Mouse (Mus musculus) retina, postnatal 7 days (tissue): ENCODE data around the gene Plcb4.

Experiments used
- DNase-seq: peaks from one replicate; pipeline ENCODE4 v3.0.0-alpha.2; 2012; ENCODE audit warnings: low read depth, low spot score

Gene Plcb4

GRCm38 (mm10) chr2:135999361-135999760 is 340.6 kb downstream of the Plcb4 start:
- no peak for DNase-seq

GRCm38 (mm10) chr2:136000933-136001332 is 342.1 kb downstream of the Plcb4 start:
- no peak for DNase-seq

GRCm38 (mm10) chr2:136002118-136002517 is 343.3 kb downstream of the Plcb4 start:
- peak; percentile 4 for DNase-seq

GRCm38 (mm10) chr2:136003836-136004235 is 345.0 kb downstream of the Plcb4 start:
- DNase-seq: no peak

GRCm38 (mm10) chr2:136006280-136006679 is 347.5 kb downstream of the Plcb4 start:
- DNase-seq: no peak

- no peak for DNase-seq
Measured at GRCm38 (mm10) chr2:136012759-136013158, 353.9 kb downstream of the Plcb4 start.

- no peak for DNase-seq
Measured at GRCm38 (mm10) chr2:136048464-136048863, 389.7 kb downstream of the Plcb4 start.

- no peak for DNase-seq
Measured at GRCm38 (mm10) chr2:136050793-136051615, 392.2 kb downstream of the Plcb4 start.

- no peak for DNase-seq
Measured at GRCm38 (mm10) chr2:136051688-136052289, 393.0 kb downstream of the Plcb4 start, which contains the start of gene Lamp5. Lamp5 (plus strand) TSS chr2:136052239.

- no peak for DNase-seq
Measured at GRCm38 (mm10) chr2:136057861-136058331, 399.1 kb downstream of the Plcb4 start.

- no peak for DNase-seq
Measured at GRCm38 (mm10) chr2:136058398-136058797, 399.6 kb downstream of the Plcb4 start.

GRCm38 (mm10) chr2:136059029-136059669 is 400.3 kb downstream of the Plcb4 start:
- DNase-seq: no peak
